Mouse (Mus musculus) C2C12 (cell line): ENCODE results near the gene Atad5. TPM values are rescaled to one million over a fixed set of nuclear protein-coding genes. Genes with fewer than 3 reads are reported as not detected.
A peak's percentile ranks its signal among the peaks of the same experiment; 100 is the strongest.

Experiments used
- H3K27me3 ChIP-seq: one replicate; pipeline ENCODE4 v1.6.1; 2011; ENCODE audit not compliant: control insufficient read depth, insufficient read depth, insufficient read length
- H3K36me3 ChIP-seq: one replicate; pipeline ENCODE4 v1.6.1; 2011; ENCODE audit not compliant: control insufficient read depth, insufficient read depth
- H3K4me3 ChIP-seq: one replicate; pipeline ENCODE4 v1.5.1; 2011; ENCODE audit warnings: mild to moderate bottlenecking, control low read depth; ENCODE audit not compliant: poor library complexity, insufficient read depth, severe bottlenecking
- H3K79me2 ChIP-seq: one replicate; pipeline ENCODE4 v1.6.1; 2011; ENCODE audit not compliant: control insufficient read depth, insufficient read depth
- H3K79me3 ChIP-seq: one replicate; pipeline ENCODE4 v1.6.1; 2011; ENCODE audit warnings: low read depth, control low read depth
- H3ac ChIP-seq: one replicate; pipeline ENCODE3; 2011; ENCODE audit warnings: low read depth; ENCODE audit not compliant: control insufficient read depth, insufficient read length
- CEBPB ChIP-seq: IDR thresholded peaks from one replicate; pipeline ENCODE4 v1.6.1; 2011; ENCODE audit warnings: low read depth, mild to moderate bottlenecking, control low read depth, moderate library complexity
- CTCF ChIP-seq: IDR thresholded peaks from one replicate; pipeline ENCODE4 v1.5.1; 2011; ENCODE audit not compliant: control insufficient read depth, insufficient read depth, insufficient read length
- FOSL1 ChIP-seq: IDR thresholded peaks from one replicate; pipeline ENCODE4 v1.8.0; 2011; ENCODE audit warnings: mild to moderate bottlenecking, low read length; ENCODE audit not compliant: poor library complexity, insufficient read depth, severe bottlenecking
- MAX ChIP-seq: IDR thresholded peaks from one replicate; pipeline ENCODE4 v1.6.1; 2011; ENCODE audit warnings: mild to moderate bottlenecking, control low read depth
- MYOD1 ChIP-seq: IDR thresholded peaks from one replicate; pipeline ENCODE4 v1.6.1; 2011; ENCODE audit warnings: low read depth; ENCODE audit not compliant: control insufficient read depth, insufficient read length
- MYOG ChIP-seq: IDR thresholded peaks from one replicate; pipeline ENCODE4 v1.6.1; 2011; ENCODE audit not compliant: control insufficient read depth, insufficient read length; ENCODE audit errors: extremely low read depth
- USF1 ChIP-seq: IDR thresholded peaks from one replicate; pipeline ENCODE4 v1.6.1; 2011; ENCODE audit warnings: low read depth, mild to moderate bottlenecking, control low read depth, moderate library complexity
- long read RNA-seq, 2 experiments: library from polyadenylated mRNA; unstranded; transcript quantifications; one replicate each; pipeline ENCODE4 v2.0.0; 2019 to 2020
- polyA plus RNA-seq: library from polyadenylated mRNA; unstranded; fragments of >200 nt; fragmentation: generic; extraction: Trizol; gene quantifications from one replicate; pipeline ENCODE4 v1.2.1, GENCODE M21; 2012; ENCODE audit warnings: missing spikeins

The Atad5 gene
- 1.9 TPM for polyA plus RNA-seq
- long read RNA-seq, experiment 1, partial matches to known transcripts = 1 of 2 reads
- long read RNA-seq, experiment 1, other reads (novel, unspliced or antisense) = 1 of 2 reads
- long read RNA-seq, experiment 2, full-length matches to known transcripts = 1 of 28 reads
- long read RNA-seq, experiment 2, partial matches to known transcripts = 25 of 28 reads
- long read RNA-seq, experiment 2, other reads (novel, unspliced or antisense) = 2 of 28 reads

DNA sequence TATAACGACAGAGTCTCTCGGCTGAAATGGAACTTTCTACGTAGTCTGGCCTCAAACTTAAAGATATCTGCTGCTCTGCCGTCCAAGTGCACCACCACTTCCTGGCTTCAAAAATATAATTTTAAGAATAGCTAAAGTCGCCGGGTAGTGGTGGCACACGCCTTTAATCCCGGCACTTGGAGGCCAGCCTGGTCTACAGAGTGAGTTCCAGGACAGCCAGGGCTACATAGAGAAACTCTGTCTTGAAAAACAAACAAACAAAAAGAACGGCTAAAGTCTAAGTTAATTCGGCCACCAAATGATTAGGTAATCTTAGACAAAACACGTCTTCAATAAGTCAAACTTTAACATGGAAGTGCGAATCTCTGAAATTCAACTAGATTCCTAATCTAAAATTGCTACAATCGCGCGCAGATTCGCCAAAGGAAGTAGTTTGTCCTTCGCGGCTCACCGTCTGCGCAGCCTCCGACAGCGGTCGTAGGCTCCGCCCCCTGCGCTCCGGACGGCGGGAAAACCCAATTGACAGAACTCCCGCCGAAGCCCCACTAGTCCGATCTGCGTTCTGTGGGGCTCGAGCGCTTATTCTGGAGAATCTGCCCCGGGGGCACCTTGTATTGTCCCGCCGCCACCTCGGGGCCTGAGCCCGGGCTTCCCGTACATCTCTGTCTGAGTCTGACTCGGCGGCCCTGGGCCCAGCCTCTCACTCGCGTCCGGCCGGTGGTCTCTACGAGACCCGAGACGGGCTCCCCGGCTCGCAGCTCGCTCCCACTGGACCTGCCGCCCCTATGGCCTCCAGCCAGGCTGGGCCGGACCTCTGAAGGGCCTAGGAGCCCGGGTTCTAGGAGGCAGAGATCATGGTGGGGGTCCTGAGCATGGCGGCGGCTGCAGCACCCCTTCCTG, at the start of gene Atad5:
Gene Atad5, plus strand, starts transcription at position 484 of the 900 bp plus-strand sequence.
- peaks cover 2% of the 10 kb centered on the region for H3K36me3 ChIP-seq
- no peaks in the 10 kb centered on the region for H3K27me3 ChIP-seq
- H3K79me3 ChIP-seq = peaks cover 41% of the 10 kb centered on the region
- peak within 1 kb of the TSS; percentile 98 for H3K4me3 ChIP-seq
- no peak for TF ChIP-seq FOSL1
- peak; percentile 71 for TF ChIP-seq MAX
- H3K79me2 ChIP-seq = peaks cover 50% of the 10 kb centered on the region
- H3ac ChIP-seq = peak within 1 kb of the TSS; percentile 84

- Histone ChIP-seq H3K79me2 (no peaks in the 10 kb centered on the region), H3K27me3 (no peaks in the 10 kb centered on the region), H3K4me3 (no peak overlapping the region), H3K36me3 (peaks cover 26% of the 10 kb centered on the region), H3K79me3 (no peaks in the 10 kb centered on the region), H3ac (no peak overlapping the region)
- TF ChIP-seq MYOG = no peak
- no peak for TF ChIP-seq USF1
- no peak for TF ChIP-seq MAX
- no peak for TF ChIP-seq FOSL1
- no peak for TF ChIP-seq MYOD1
- TF ChIP-seq CTCF = peak; percentile 62
Measured at GRCm38 (mm10) chr11:80042615-80043418, 46.4 kb upstream of the Atad5 start.

GRCm38 (mm10) chr11:80043419-80043817, 45.8 kb upstream of the Atad5 start:
- no peaks in the 10 kb centered on the region for H3K79me3 ChIP-seq
- no peaks in the 10 kb centered on the region for H3K27me3 ChIP-seq
- no peak overlapping the region for H3K4me3 ChIP-seq
- H3ac ChIP-seq = no peak overlapping the region
- H3K79me2 ChIP-seq = no peaks in the 10 kb centered on the region
- TF ChIP-seq CTCF (no peak), FOSL1 (no peak), MYOD1 (no peak), USF1 (no peak), MYOG (no peak), MAX (no peak), CEBPB (no peak)
- peaks cover 29% of the 10 kb centered on the region for H3K36me3 ChIP-seq

DNA sequence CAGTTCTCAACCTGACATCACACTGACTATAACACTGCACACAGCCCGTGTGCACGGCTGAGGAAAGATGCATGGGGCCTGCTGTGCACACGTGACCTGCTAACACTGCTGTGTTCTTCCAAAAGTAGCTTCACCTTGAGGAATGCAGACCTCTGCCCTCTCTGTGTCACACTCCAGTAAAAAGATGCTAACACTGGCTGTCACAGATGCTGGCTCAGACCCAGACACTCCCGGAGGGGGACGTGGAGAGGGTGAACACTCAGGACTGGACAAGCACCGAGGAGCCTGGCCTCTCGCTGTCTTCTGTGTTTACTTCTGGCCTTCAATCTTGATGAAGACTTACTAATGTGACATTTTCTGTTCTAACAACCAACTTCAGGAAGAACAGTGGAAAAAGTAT, 42.3 kb upstream of the Atad5 start:
- Histone ChIP-seq H3K36me3 (peaks cover 44% of the 10 kb centered on the region), H3ac (no peak overlapping the region), H3K79me2 (peaks cover 7% of the 10 kb centered on the region), H3K79me3 (no peaks in the 10 kb centered on the region), H3K4me3 (no peak overlapping the region), H3K27me3 (no peaks in the 10 kb centered on the region)
- TF ChIP-seq MYOD1 (no peak), CTCF (no peak), MAX (no peak), FOSL1 (no peak)

- H3K79me3 ChIP-seq = no peaks in the 10 kb centered on the region
- peak; percentile 36 for TF ChIP-seq MYOD1
- TF ChIP-seq MYOG = no peak
- TF ChIP-seq CTCF = no peak
- no peak for TF ChIP-seq FOSL1
- no peak for TF ChIP-seq MAX
- TF ChIP-seq CEBPB = no peak
- no peak for TF ChIP-seq USF1
- peaks cover 47% of the 10 kb centered on the region for H3K36me3 ChIP-seq
- H3K79me2 ChIP-seq = peaks cover 7% of the 10 kb centered on the region
- no peak overlapping the region for H3K4me3 ChIP-seq
- H3ac ChIP-seq = no peak overlapping the region
- H3K27me3 ChIP-seq = no peaks in the 10 kb centered on the region
Measured at GRCm38 (mm10) chr11:80050088-80050487, 39.1 kb upstream of the Atad5 start.
